In genomic region chr4:148067346-148067745, GRCm38 (mm10) we compare ENCODE assay signal across 22 mouse cellular contexts.
"Had no signal": no experiment of that assay in that cellular context is flagged by ENCODE, and none has a peak within 500 bp of the region (broad histone marks: within the 10 kb centered on the region; RNA-seq: fewer than 3 reads in every experiment).

No protein-coding gene starts in this region.

- H3K9me3 ChIP-seq: limb, embryonic 12.5 days; limb, embryonic 15.5 days; liver, embryonic 12.5 days; liver, embryonic 15.5 days; lung, embryonic 15.5 days; megakaryocyte, embryonic 14.5 days; midbrain, embryonic 12.5 days; midbrain, embryonic 15.5 days; neural tube, embryonic 13.5 days; stomach, embryonic 15.5 days had no signal

- H3K4me3 ChIP-seq: layer of hippocampus, adult 2 months; limb, embryonic 12.5 days; limb, embryonic 15.5 days; liver, embryonic 12.5 days; liver, embryonic 15.5 days; lung, embryonic 15.5 days; megakaryocyte, embryonic 14.5 days; midbrain, embryonic 12.5 days; midbrain, embryonic 15.5 days; neural tube, embryonic 13.5 days; stomach, embryonic 15.5 days had no signal

- H3K27me3 ChIP-seq: limb, embryonic 12.5 days; limb, embryonic 15.5 days; liver, embryonic 12.5 days; liver, embryonic 15.5 days; lung, embryonic 15.5 days; midbrain, embryonic 15.5 days; neural tube, embryonic 13.5 days; stomach, embryonic 15.5 days had no signal

- H3K36me3 ChIP-seq: limb, embryonic 12.5 days; limb, embryonic 15.5 days; liver, embryonic 12.5 days; liver, embryonic 15.5 days; lung, embryonic 15.5 days; midbrain, embryonic 12.5 days; midbrain, embryonic 15.5 days; neural tube, embryonic 13.5 days; stomach, embryonic 15.5 days had no signal

- H3K4me1 ChIP-seq: lung, embryonic 15.5 days; midbrain, embryonic 15.5 days; stomach, embryonic 15.5 days had no signal

- DNase-seq: kidney, adult 18-20 months; kidney, adult 9 months; kidney, postnatal 25 days; layer of hippocampus, adult 9-11 months; lung, adult 18-20 months; lung, postnatal 10 days; lung, postnatal 36 days; retina, postnatal 1 day; right cerebral cortex, postnatal 25 days; spleen, adult 18-20 months; thymus, postnatal 36 days had no signal

- H3K27ac ChIP-seq: layer of hippocampus, adult 2 months; limb, embryonic 12.5 days; limb, embryonic 15.5 days; liver, embryonic 12.5 days; liver, embryonic 15.5 days; lung, embryonic 15.5 days; midbrain, embryonic 12.5 days; midbrain, embryonic 15.5 days; neural tube, embryonic 13.5 days; stomach, embryonic 15.5 days had no signal
